Mouse (Mus musculus) forebrain, embryonic 12.5 days (tissue): ENCODE results near the gene Ephb2. TPM values are rescaled to one million over a fixed set of nuclear protein-coding genes. Genes with fewer than 3 reads are reported as not detected.

Experiments
- ATAC-seq: fragments of 200-750 bp; cut with Nextera tagmentation; 2 replicates; pipeline ENCODE4 v1.8.0; 2017; ENCODE audit warnings: moderate TSS enrichment; ENCODE audit not compliant: low FRiP score
- H3K27ac ChIP-seq: fragments of 300-500 bp; sonication (generic); 2 replicates; pipeline ENCODE4 v1.5.1; 2016; ENCODE audit warnings: mild to moderate bottlenecking
- H3K27me3 ChIP-seq: fragments of 300-500 bp; sonication (generic); 2 replicates; pipeline ENCODE4 v1.6.1; 2016; ENCODE audit warnings: mild to moderate bottlenecking
- H3K36me3 ChIP-seq: fragments of 300-500 bp; sonication (generic); replicated peaks from 2 replicates; pipeline ENCODE4 v1.6.1; 2016; ENCODE audit warnings: mild to moderate bottlenecking
- H3K4me1 ChIP-seq: fragments of 300-500 bp; sonication (generic); 2 replicates; pipeline ENCODE4 v1.6.1; 2016
- H3K4me2 ChIP-seq: fragments of 300-500 bp; sonication (generic); 2 replicates; pipeline ENCODE4 v1.6.1; 2016; ENCODE audit warnings: mild to moderate bottlenecking, moderate library complexity
- H3K4me3 ChIP-seq: fragments of 300-500 bp; sonication (generic); replicated peaks from 2 replicates; pipeline ENCODE4 v1.5.1; 2016; ENCODE audit warnings: mild to moderate bottlenecking
- H3K9ac ChIP-seq: fragments of 300-500 bp; sonication (generic); 2 replicates; pipeline ENCODE4 v1.6.1; 2016; ENCODE audit warnings: mild to moderate bottlenecking
- H3K9me3 ChIP-seq: fragments of 300-500 bp; sonication (generic); 2 replicates; pipeline ENCODE4 v1.6.1; 2016
- WGBS: fragments of 180-500 bp; shearing (Covaris S2); methylation state at CpG from one replicate; pipeline ENCODE4 v1.1.7; 2016; 5-methylcytosine and 5-hydroxymethylcytosine counted together
- polyA plus RNA-seq: library from polyadenylated mRNA; unstranded; fragments of >200 nt; fragmentation: Nextera tagmentation; extraction: Ambion mirVana; gene quantifications from 2 replicates; pipeline ENCODE4 v1.2.1, GENCODE M21; 2016

The Ephb2 gene
- 20.3 and 30.2 TPM in 2 replicates for polyA plus RNA-seq

DNA sequence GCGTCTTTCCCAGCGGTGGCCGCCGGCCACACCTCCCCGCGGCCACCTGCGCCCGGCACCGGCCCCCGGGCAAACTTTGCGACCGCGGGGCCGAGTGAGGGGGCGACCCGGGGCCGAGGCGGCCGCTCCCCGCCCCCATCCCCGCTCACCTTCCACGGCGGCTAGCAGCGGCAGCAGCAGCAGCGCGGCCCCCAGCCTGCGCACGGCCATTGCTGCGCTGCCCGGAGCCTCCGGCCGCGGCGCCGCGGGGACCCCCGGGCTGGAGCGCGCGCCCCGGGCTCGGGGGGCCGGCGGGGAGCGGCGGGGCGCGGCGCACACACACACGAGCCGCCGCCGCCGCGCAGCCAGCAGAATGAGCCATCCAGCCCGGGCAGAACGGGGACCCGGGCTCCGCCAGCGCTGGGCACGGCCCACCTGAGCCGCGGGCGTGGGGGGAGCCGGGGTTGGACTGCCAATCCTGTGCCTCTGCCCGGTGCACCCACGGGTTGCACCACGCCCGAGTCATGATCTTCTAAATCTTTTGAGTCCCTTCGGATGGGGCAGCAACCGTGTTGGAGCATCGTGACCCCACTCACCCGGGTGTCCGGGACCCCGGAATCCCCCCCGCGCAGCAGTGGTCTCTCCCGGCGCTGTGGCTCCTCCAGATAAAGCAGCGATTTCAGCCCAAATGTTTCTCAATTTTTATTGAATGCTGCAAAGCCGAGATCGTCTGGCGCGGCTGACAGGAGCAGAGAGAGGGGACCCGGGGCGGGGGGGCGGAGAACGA, at the start of gene Ephb2:
TSS of gene Ephb2 (minus strand) at position 368 of the 766 bp plus-strand sequence.
- peak within 1 kb of the TSS; percentile 100 for H3K27ac ChIP-seq
- H3K9me3 ChIP-seq = no peaks in the 10 kb centered on the region
- peaks cover 78% of the 10 kb centered on the region for H3K4me1 ChIP-seq
- peak within 1 kb of the TSS; percentile 99 for H3K4me3 ChIP-seq
- H3K4me2 ChIP-seq = peak within 1 kb of the TSS; percentile 96
- H3K9ac ChIP-seq = peak within 1 kb of the TSS; percentile 100
- H3K36me3 ChIP-seq = no peaks in the 10 kb centered on the region
- under 1% methylated on average over 88 of the region's 88 CpGs for WGBS
- ATAC-seq = peak; percentile 82
- no peaks in the 10 kb centered on the region for H3K27me3 ChIP-seq

DNA sequence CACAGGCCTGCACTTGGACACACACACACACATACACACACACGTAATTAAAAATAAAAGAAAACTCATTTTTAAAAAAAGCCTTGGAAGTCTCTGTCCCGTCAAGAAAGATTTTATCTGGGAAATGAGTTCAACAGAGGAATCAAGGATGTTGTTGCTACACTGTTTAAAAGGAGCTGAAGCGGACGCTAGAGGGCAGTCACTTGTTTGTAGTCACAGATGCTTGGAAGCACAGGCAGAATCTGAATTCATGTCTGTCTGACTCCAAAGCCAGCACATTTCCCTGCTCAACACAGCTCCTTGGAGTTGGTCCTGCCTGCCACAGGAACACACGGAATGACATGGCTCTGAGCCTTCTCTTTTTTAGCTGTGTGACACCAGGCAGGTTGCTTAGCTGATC, 42.8 kb upstream of the Ephb2 start:
- WGBS = 29% methylated on average over 5 of the region's 5 CpGs
- Histone ChIP-seq H3K9me3 (no peaks in the 10 kb centered on the region), H3K27ac (no peak overlapping the region), H3K4me3 (no peak overlapping the region), H3K27me3 (no peaks in the 10 kb centered on the region; the same call in 1 of the 2 replicates), H3K4me1 (no peaks in the 10 kb centered on the region), H3K9ac (no peak overlapping the region), H3K4me2 (no peak overlapping the region), H3K36me3 (no peaks in the 10 kb centered on the region)
- ATAC-seq = no peak; the same call in 1 of the 2 replicates

DNA sequence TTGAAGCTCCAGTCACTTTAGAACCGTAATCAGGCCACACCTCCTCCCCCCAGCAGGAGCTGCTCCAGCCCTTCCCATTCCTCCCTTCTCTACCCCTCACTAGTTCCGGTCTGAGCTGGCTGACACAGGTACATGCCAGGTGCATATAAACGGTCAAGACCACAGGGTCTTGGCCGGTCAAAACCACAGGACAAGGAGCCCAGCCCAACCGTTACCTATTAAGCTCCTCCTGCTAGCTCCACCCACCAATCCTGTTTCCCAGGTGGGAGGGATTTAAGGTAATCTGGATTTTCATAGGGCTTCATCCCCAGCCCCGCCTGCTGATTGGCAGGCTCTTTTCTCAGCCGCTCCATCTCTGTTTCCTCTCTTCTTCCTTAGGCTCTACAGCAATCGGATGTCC, 42.4 kb upstream of the Ephb2 start:
- Histone ChIP-seq H3K4me1 (no peaks in the 10 kb centered on the region), H3K27me3 (no peaks in the 10 kb centered on the region; the same call in 1 of the 2 replicates), H3K4me2 (no peak overlapping the region), H3K9me3 (no peaks in the 10 kb centered on the region), H3K4me3 (no peak overlapping the region), H3K9ac (no peak overlapping the region), H3K36me3 (no peaks in the 10 kb centered on the region), H3K27ac (no peak overlapping the region)
- no peak for ATAC-seq
- 55% methylated on average over 8 of the region's 8 CpGs for WGBS

DNA sequence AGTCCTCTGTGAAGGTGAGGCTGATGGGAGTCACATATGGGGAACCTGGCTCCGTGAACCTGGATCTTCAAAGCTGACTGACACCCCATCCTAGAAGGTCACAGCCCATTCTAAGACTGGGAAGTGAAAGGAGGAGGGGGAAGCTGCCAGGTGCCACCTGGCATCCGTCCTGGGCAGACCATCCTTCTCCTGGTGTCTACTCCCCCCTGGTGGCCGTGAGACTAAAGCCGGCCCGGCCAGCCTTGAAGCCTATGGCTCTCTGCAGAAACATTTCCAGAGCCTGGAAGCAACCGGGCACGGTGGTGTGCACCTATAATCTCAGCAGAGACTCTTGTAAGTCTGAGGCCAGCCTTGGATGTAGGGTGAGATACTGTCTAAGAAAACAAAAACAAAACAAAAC, 41.2 kb upstream of the Ephb2 start:
- no peak overlapping the region for H3K4me3 ChIP-seq
- WGBS = 20% methylated on average over 7 of the region's 7 CpGs
- no peak overlapping the region for H3K27ac ChIP-seq
- H3K36me3 ChIP-seq = no peaks in the 10 kb centered on the region
- no peaks in the 10 kb centered on the region for H3K9me3 ChIP-seq
- no peaks in the 10 kb centered on the region for H3K4me1 ChIP-seq
- no peak overlapping the region for H3K9ac ChIP-seq
- H3K27me3 ChIP-seq = no peaks in the 10 kb centered on the region
- 0 out of 2 replicates have a peak, but pooled peaks have one; percentile 68 for ATAC-seq
- H3K4me2 ChIP-seq = no peak overlapping the region

DNA sequence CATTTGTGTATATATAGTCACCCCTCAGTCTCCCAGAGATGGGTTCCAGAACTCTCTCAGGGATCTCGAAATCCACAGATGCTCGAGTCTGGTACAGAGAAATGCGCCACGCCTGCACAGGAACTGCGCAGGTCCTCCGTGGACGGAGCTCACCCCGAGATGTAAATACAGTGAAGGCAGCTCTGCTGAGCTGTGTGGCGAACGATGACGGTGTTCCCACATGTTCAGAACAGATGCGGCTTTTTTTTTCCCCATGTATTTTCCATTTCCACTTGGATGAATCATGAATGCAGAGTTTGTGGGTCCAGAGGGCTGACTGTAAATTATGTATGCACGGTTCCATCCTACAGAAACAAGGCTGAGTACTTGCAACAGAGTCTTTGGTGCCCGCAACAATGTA, 39.2 kb upstream of the Ephb2 start:
- ATAC-seq = no peak
- WGBS = 92% methylated on average over 14 of the region's 14 CpGs
- no peak overlapping the region for H3K27ac ChIP-seq

DNA sequence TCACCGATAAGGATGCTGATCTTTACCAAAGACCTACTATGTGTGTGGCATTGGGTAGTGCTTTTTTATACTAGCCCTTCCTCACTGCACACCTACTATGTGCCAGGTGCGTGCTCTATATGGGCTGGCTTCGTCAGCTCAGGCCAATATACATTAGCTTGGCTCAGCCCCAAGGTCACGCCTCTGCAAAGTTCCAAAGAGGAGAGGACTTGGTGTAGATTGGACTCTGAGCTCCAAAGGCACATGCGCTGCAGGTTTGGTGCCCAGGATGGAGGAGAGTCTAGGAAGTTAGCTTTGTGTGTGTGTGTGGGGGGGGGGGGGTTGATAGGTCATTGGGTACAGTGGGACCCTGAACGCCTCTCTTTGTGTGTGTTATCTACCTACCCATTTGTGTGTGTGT, 32.6 kb upstream of the Ephb2 start:
- H3K4me3 ChIP-seq = no peak overlapping the region
- ATAC-seq = no peak
- H3K4me2 ChIP-seq = no peak overlapping the region
- no peaks in the 10 kb centered on the region for H3K36me3 ChIP-seq
- no peaks in the 10 kb centered on the region for H3K9me3 ChIP-seq
- H3K27me3 ChIP-seq = peaks cover 8% of the 10 kb centered on the region; the same call in 1 of the 2 replicates
- 0 out of 2 replicates have a peak overlapping the region, but pooled peaks have one; percentile 19 for H3K27ac ChIP-seq
- peaks cover 49% of the 10 kb centered on the region for H3K4me1 ChIP-seq
- WGBS = 86% methylated on average over 6 of the region's 6 CpGs
- 0 out of 2 replicates have a peak overlapping the region, but pooled peaks have one; percentile 29 for H3K9ac ChIP-seq

More for the DNA sequence above, 39.2 kb upstream of the Ephb2 start:
- no peaks in the 10 kb centered on the region for H3K9me3 ChIP-seq
- peaks cover 3% of the 10 kb centered on the region; the same call in 1 of the 2 replicates for H3K27me3 ChIP-seq
- no peak overlapping the region for H3K4me2 ChIP-seq
- H3K9ac ChIP-seq = no peak overlapping the region
- no peaks in the 10 kb centered on the region for H3K36me3 ChIP-seq
- H3K4me1 ChIP-seq = no peaks in the 10 kb centered on the region
- H3K4me3 ChIP-seq = no peak overlapping the region

DNA sequence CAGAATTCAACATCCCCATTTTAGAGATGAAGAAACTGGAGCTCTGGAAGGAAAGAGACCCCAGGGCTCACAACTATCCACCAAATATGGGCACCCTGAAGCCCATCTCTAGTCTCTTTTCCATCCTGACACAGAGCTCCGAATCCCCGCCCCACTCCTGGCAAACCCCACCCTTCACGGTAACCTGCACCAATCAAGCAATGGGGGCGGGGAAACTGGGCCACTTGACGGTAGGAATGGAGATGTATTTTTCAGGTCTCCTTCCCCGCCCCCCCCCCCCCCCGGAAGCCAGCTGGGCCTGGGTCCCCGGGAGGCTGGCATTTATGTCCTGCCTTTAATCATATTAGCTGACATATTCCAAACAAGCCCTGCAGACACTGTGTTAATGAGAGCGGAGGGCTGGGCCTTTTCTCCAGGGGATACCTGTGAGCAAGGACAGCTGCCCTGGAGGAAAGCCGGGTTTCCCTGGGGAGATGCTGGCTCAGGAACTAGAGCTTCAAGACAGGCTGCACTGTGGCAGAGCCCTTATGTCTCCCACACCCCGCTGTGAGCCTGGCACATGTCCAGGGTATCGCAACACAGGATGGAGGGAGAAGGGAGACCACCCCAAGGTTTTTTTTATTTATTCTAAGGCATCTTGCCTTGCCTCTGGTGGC, 32.0 kb upstream of the Ephb2 start:
- Histone ChIP-seq H3K4me3 (no peak overlapping the region), H3K9me3 (no peaks in the 10 kb centered on the region), H3K4me1 (peaks cover 54% of the 10 kb centered on the region), H3K9ac (no peak overlapping the region), H3K36me3 (no peaks in the 10 kb centered on the region), H3K4me2 (0 out of 2 replicates have a peak overlapping the region, but pooled peaks have one; percentile 8), H3K27me3 (peaks cover 8% of the 10 kb centered on the region; the same call in 1 of the 2 replicates), H3K27ac (0 out of 2 replicates have a peak overlapping the region, but pooled peaks have one; percentile 19)
- no peak for ATAC-seq
- WGBS = 15% methylated on average over 12 of the region's 12 CpGs

DNA sequence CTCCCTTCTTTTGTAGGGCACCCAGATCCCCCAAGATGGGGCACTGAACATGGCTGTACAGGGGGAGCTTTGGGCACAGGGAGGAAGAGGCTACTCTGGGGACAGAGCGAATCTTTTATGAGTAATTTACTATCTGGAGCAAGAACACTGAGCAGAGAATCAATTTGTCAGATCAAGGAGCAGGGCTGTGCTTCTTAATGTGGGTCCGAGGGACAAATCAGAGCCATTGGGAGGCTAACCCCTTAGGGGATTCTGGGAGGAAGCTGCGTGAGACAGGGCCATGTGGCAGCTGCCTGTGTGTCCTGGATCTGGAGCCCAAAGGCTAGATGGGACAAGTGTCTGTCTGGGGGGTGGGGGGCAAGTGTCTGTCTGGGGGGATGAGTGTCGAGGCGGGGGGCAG, 29.7 kb upstream of the Ephb2 start:
- Histone ChIP-seq H3K4me3 (no peak overlapping the region), H3K4me2 (peak overlapping the region; percentile 38; the same call in 1 of the 2 replicates), H3K36me3 (no peaks in the 10 kb centered on the region), H3K4me1 (peaks cover 76% of the 10 kb centered on the region), H3K9me3 (no peaks in the 10 kb centered on the region), H3K27me3 (peaks cover 8% of the 10 kb centered on the region; the same call in 1 of the 2 replicates), H3K9ac (no peak overlapping the region), H3K27ac (peak overlapping the region; percentile 89)
- ATAC-seq = peak; percentile 27; the same call in 1 of the 2 replicates
- WGBS = 55% methylated on average over 5 of the region's 5 CpGs

DNA sequence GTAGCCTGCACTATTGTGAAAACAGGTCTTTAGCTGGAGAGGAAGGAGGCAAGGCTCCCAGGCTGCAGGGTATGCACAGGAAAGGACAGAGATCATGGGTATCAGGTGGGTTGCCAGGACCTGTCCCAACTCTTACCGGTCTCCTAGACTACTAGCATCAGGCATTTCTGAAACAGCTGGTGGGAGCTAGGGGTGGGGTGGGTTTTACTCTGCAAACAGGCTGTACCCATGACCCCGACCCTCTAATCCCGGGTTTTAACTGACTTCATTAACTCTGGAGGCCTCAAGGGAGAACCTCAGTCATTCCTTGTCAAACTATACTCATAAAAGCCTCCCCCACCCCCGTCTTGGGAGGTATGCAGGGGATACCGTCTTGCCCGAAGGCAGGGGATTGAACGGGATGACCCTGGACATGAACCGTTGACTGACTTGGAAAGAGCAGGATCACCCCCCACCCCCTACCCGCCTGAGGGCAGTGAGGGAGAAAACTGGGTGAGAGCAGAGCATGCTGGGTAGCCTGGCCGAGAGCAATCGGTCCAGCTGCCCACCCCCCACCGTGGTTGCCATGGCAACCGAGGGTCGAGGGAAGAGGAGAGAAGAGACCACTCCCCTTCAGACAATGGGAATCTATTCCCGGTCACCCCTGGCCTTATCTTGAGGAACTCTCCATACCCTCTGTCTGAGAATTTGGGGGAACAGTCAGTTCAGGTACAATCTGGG, 29.1 kb upstream of the Ephb2 start:
- 3% methylated on average over 15 of the region's 15 CpGs for WGBS
- peak overlapping the region; percentile 89 for H3K27ac ChIP-seq
- H3K4me3 ChIP-seq = no peak overlapping the region
- peaks cover 4% of the 10 kb centered on the region; the same call in 1 of the 2 replicates for H3K27me3 ChIP-seq
- H3K9ac ChIP-seq = no peak overlapping the region
- H3K36me3 ChIP-seq = no peaks in the 10 kb centered on the region
- peak; percentile 80 for ATAC-seq
- no peaks in the 10 kb centered on the region for H3K9me3 ChIP-seq
- peaks cover 76% of the 10 kb centered on the region for H3K4me1 ChIP-seq
- peak overlapping the region; percentile 38 for H3K4me2 ChIP-seq

DNA sequence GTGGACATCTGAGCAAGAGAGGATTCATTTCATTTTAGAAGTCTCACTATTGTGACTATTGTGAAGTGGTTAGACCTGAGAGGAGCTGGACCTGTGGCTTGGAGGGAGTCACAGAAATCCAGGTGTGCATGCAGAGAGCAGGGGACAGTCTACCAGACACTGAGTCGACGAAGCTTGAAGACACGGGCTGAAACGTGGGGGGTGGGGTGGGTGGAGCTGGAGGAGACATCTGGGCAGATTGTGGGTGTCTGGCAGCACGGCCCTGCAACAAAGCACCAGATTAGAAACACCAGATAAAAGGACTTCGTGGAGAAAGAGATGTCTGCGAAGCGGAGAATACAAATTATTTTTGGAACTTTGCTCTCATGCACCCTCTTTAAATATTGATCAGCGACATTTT, 27.7 kb upstream of the Ephb2 start:
- no peak overlapping the region for H3K4me2 ChIP-seq
- no peak overlapping the region for H3K9ac ChIP-seq
- peaks cover 76% of the 10 kb centered on the region for H3K4me1 ChIP-seq
- no peak overlapping the region for H3K4me3 ChIP-seq
- peaks cover 2% of the 10 kb centered on the region; the same call in 1 of the 2 replicates for H3K27me3 ChIP-seq
- H3K9me3 ChIP-seq = no peaks in the 10 kb centered on the region
- H3K36me3 ChIP-seq = no peaks in the 10 kb centered on the region
- no peak for ATAC-seq
- 48% methylated on average over 9 of the region's 9 CpGs for WGBS
- H3K27ac ChIP-seq = peak overlapping the region; percentile 89

DNA sequence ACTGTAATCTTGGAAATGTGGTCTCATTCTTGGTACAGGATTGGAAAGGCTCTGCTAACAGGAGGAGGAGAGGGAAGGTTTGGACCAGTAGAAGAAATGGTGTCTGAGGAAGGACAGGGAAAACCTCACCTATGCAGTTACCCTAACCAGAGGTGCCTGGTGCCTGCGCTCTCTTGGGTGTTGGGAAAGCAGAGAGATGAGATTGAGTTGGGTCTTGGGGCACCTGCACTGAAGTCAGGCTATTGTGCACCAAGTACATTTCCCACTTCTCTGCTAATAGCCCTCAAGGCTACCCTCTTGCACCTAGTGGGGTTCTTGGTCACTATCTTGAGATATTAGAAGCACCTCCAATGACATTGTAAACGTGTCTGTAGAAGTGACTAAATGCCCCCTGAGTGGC, 26.6 kb upstream of the Ephb2 start:
- Histone ChIP-seq H3K4me2 (no peak overlapping the region), H3K4me3 (no peak overlapping the region), H3K36me3 (no peaks in the 10 kb centered on the region), H3K4me1 (peaks cover 65% of the 10 kb centered on the region), H3K27ac (peak overlapping the region; percentile 84), H3K9ac (no peak overlapping the region), H3K27me3 (peaks cover 2% of the 10 kb centered on the region; the same call in 1 of the 2 replicates), H3K9me3 (no peaks in the 10 kb centered on the region)
- 82% methylated on average over 2 of the region's 2 CpGs for WGBS
- no peak for ATAC-seq

DNA sequence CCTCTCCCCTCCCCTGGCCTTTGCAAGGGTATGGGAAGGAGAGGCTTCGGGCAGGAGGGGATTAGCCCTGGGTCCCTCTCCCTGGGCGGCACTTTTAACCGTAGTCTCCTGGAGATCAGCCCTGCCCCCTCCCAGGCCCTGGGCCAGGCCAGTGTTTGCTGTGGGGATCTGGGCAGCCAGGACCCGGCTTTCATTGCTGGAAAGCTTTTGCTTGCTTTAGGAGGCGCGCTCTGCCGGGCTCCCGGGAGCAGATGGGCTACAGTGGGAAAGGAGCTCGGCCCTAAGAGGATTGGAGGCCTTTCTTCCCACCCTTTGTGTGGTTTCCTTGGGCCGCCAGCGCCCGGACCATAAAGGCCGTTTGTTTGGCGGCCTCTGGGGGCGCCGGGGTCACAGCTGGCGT, 26.0 kb upstream of the Ephb2 start:
- peak overlapping the region; percentile 19; the same call in 1 of the 2 replicates for H3K4me2 ChIP-seq
- H3K27ac ChIP-seq = peak overlapping the region; percentile 84
- no peaks in the 10 kb centered on the region for H3K36me3 ChIP-seq
- ATAC-seq = peak; percentile 30
- WGBS = 1% methylated on average over 17 of the region's 17 CpGs
- peaks cover 60% of the 10 kb centered on the region for H3K4me1 ChIP-seq
- no peak overlapping the region for H3K4me3 ChIP-seq
- peak overlapping the region; percentile 17; the same call in 1 of the 2 replicates for H3K9ac ChIP-seq
- H3K9me3 ChIP-seq = no peaks in the 10 kb centered on the region
- peaks cover 2% of the 10 kb centered on the region; the same call in 1 of the 2 replicates for H3K27me3 ChIP-seq
